ENCODE assay signal across 19 mouse cellular contexts in genomic region chr3:96069542-96069941, GRCm38 (mm10). TPM values are rescaled to one million over a fixed set of nuclear protein-coding genes. Genes with fewer than 3 reads are reported as not detected.
A peak's percentile ranks its signal among the peaks of the same experiment; 100 is the strongest.
DNase-seq lines count a peak whose midpoint lies in the region; ATAC-seq and TF ChIP-seq lines count a peak whose summit lies in the region.
"Had no signal": no experiment of that assay in that cellular context is flagged by ENCODE, and none has a peak within 500 bp of the region (broad histone marks: within the 10 kb centered on the region; RNA-seq: fewer than 3 reads in every experiment).

No protein-coding gene starts in this region.

- H3K9ac ChIP-seq in kidney, postnatal 0 days (ENCODE audit: low read depth, low read length): no peak overlapping the region
- H3K9ac ChIP-seq: embryonic facial prominence, embryonic 13.5 days; limb, embryonic 15.5 days; neural tube, embryonic 15.5 days had no signal

- H3K27me3 ChIP-seq in kidney, postnatal 0 days (ENCODE audit: insufficient read depth, low read length): no peaks in the 10 kb centered on the region
- no peaks in the 10 kb centered on the region for H3K27me3 ChIP-seq in kidney, adult 2 months (replicated peaks; ENCODE audit: control insufficient read depth, insufficient read depth, low read length)
- H3K27me3 ChIP-seq: embryonic facial prominence, embryonic 13.5 days; limb, embryonic 15.5 days; neural tube, embryonic 15.5 days had no signal

- peak; percentile 48; the same call in 1 of the 2 replicates for TF ChIP-seq CTCF in kidney, postnatal 0 days (IDR thresholded peaks at IDR 0.05; ENCODE audit: low read depth)
- no peak for TF ChIP-seq CTCF in kidney, adult 2 months (conservative IDR thresholded peaks at IDR 0.05; ENCODE audit: insufficient read depth, insufficient read length, low read depth, low read length)

- no peak overlapping the region for H3K4me2 ChIP-seq in kidney, postnatal 0 days (ENCODE audit: low read length)
- H3K4me2 ChIP-seq: embryonic facial prominence, embryonic 13.5 days; heart, embryonic 11.5 days; limb, embryonic 15.5 days; midbrain, embryonic 11.5 days; neural tube, embryonic 15.5 days had no signal

- WGBS in kidney, postnatal 0 days: 52% methylated on average over 1 of the region's 1 CpGs
- 57% methylated on average over 1 of the region's 1 CpGs for WGBS in kidney, adult 2 months

- peak; percentile 31 for DNase-seq in kidney, postnatal 0 days (ENCODE audit: low spot score)
- no peak for DNase-seq in kidney, adult 2 months
- DNase-seq in 3T3-L1 (ENCODE audit: low read depth, low spot score) (peak; percentile 90), ZHBTc4 (ENCODE audit: low read depth, low spot score) (peak; percentile 51)
- peak; percentile 38 for DNase-seq in CD4-positive helper T cell, adult 2 months (ENCODE audit: low read depth, low spot score)
- DNase-seq in urinary bladder, postnatal 4 days (ENCODE audit: low spot score in 2 of 2): no peak
- DNase-seq in frontal cortex, postnatal 14 days (ENCODE audit: low spot score in 2 of 2): no peak
- DNase-seq: adrenal gland, postnatal 36 days; cerebellum, adult 9-10 months; gastrocnemius, postnatal 10 days; kidney, postnatal 14 days; lung, postnatal 4 days; thymus, postnatal 25 days had no signal

- H3K27ac ChIP-seq in kidney, postnatal 0 days: no peak overlapping the region
- no peak overlapping the region for H3K27ac ChIP-seq in kidney, adult 2 months (ENCODE audit: insufficient read depth, low read depth, low read length)
- H3K27ac ChIP-seq: embryonic facial prominence, embryonic 13.5 days; limb, embryonic 15.5 days; neural tube, embryonic 15.5 days had no signal

- H3K9me3 ChIP-seq in kidney, postnatal 0 days (replicated peaks; ENCODE audit: low read length): no peaks in the 10 kb centered on the region
- H3K9me3 ChIP-seq: embryonic facial prominence, embryonic 13.5 days; limb, embryonic 15.5 days; neural tube, embryonic 15.5 days had no signal

- no peak overlapping the region for H3K4me3 ChIP-seq in kidney, postnatal 0 days (replicated peaks; ENCODE audit: low read depth, low read length)
- no peak overlapping the region for H3K4me3 ChIP-seq in kidney, adult 2 months (ENCODE audit: insufficient read depth, low read depth, low read length)
- H3K4me3 ChIP-seq: embryonic facial prominence, embryonic 13.5 days; limb, embryonic 15.5 days; neural tube, embryonic 15.5 days had no signal

- no peaks in the 10 kb centered on the region for H3K4me1 ChIP-seq in kidney, postnatal 0 days (replicated peaks; ENCODE audit: insufficient read depth, low read length)
- no peaks in the 10 kb centered on the region; the same call in 1 of the 2 replicates for H3K4me1 ChIP-seq in kidney, adult 2 months (ENCODE audit: control insufficient read depth, insufficient read depth, low read length)
- H3K4me1 ChIP-seq: embryonic facial prominence, embryonic 13.5 days; limb, embryonic 15.5 days; neural tube, embryonic 15.5 days had no signal

- H3K36me3 ChIP-seq in kidney, postnatal 0 days (ENCODE audit: insufficient read depth, low read length): no peaks in the 10 kb centered on the region
- H3K36me3 ChIP-seq in kidney, adult 2 months (ENCODE audit: control insufficient read depth, insufficient read depth, low read length): no peaks in the 10 kb centered on the region
- H3K36me3 ChIP-seq: embryonic facial prominence, embryonic 13.5 days; limb, embryonic 15.5 days; neural tube, embryonic 15.5 days had no signal

- no peak for TF ChIP-seq POLR2A in kidney, adult 2 months (IDR thresholded peaks at IDR 0.05; ENCODE audit: low read depth, low read length)

- ATAC-seq in kidney, postnatal 0 days (replicated peaks; ENCODE audit: low FRiP score, low read depth): no peak
- ATAC-seq: inflammation-experienced regulatory T-cells, adult 6 months had no signal

RNA-seq across cellular contexts. Expression of gene Vps45, which starts 11.3 kb away (rescaled TPM):
- polyA plus RNA-seq in kidney, postnatal 0 days (2015; fragmentation: Nextera tagmentation; extraction: Ambion mirVana): 38.1 and 41.9 TPM in 2 replicates
- 6.7 and 7.9 TPM in 2 replicates for polyA plus RNA-seq in kidney, adult 2 months (2012; rRNA removed)

RNA-seq across cellular contexts. Expression of gene Otud7b, which starts 34.8 kb away (rescaled TPM):
- 20.7 and 21.8 TPM in 2 replicates for polyA plus RNA-seq in kidney, postnatal 0 days (2015; fragmentation: Nextera tagmentation; extraction: Ambion mirVana)
- 10.1 and 15.0 TPM in 2 replicates for polyA plus RNA-seq in kidney, adult 2 months (2012; rRNA removed)

Comparison
In these comparisons a context has a peak if more than half of its experiments do, and no peak if none do; other contexts are left out.
1. DNase-seq: peak in kidney, postnatal 0 days (single experiment), 3T3-L1 (single experiment), CD4-positive helper T cell, adult 2 months (single experiment) and ZHBTc4 (single experiment); none in kidney, adult 2 months (single experiment), urinary bladder, postnatal 4 days (0 of 2) and frontal cortex, postnatal 14 days (0 of 2).